In genomic region chrX:7776329-7777082, GRCm38 (mm10) we compare ENCODE assay signal across 8 mouse cellular contexts. TPM values are rescaled to one million over a fixed set of nuclear protein-coding genes. Genes with fewer than 3 reads are reported as not detected.
DNase-seq lines count a peak whose midpoint lies in the region; ATAC-seq lines count a peak whose summit lies in the region.

No protein-coding gene starts in this region.

- no peaks in the 10 kb centered on the region for H3K4me1 ChIP-seq in embryonic facial prominence, embryonic 14.5 days (ENCODE audit: control insufficient read depth, insufficient read depth, low read length)

- H3K27ac ChIP-seq in embryonic facial prominence, embryonic 14.5 days (replicated peaks; ENCODE audit: low read depth, low read length) = no peak overlapping the region

- no peak overlapping the region for H3K4me2 ChIP-seq in embryonic facial prominence, embryonic 14.5 days (ENCODE audit: low read depth, low read length)

- H3K36me3 ChIP-seq in embryonic facial prominence, embryonic 14.5 days (ENCODE audit: control insufficient read depth, insufficient read depth, low read length) = peaks cover 11% of the 10 kb centered on the region; the same call in 1 of the 2 replicates
- H3K36me3 ChIP-seq in splenic B cell, adult 2 months (ENCODE audit: control insufficient read depth, insufficient read depth, low read length, poor library complexity, severe bottlenecking) = 0 out of 2 replicates have a peak, but pooled peaks cover 4% of the 10 kb centered on the region

- intact Hi-C loops in left cerebral cortex, postnatal 25 days (cut with DNase I) = no loop called here

- WGBS in embryonic facial prominence, embryonic 14.5 days = 54% methylated on average over 8 of the region's 8 CpGs

- ATAC-seq in embryonic facial prominence, embryonic 14.5 days (ENCODE audit: low read depth) = 0 out of 2 replicates have a peak, but pooled peaks have one; percentile 68
- ATAC-seq in hematopoietic stem cell, adult 5-6 weeks (replicated peaks in 1 of 2; ENCODE audit: insufficient read depth in 1 of 2, low FRiP score in 2 of 2, low TSS enrichment in 1 of 2, low read depth in 1 of 2, poor library complexity in 2 of 2, severe bottlenecking in 2 of 2) = peak; percentile 56 to 72; a peak in 3 of 4 replicates
- ATAC-seq in megakaryocyte-erythroid progenitor cell, adult 5-6 weeks (replicated peaks; ENCODE audit: low FRiP score, low TSS enrichment, poor library complexity, severe bottlenecking) = peak; percentile 45; the same call in 1 of the 2 replicates

- H3K9me3 ChIP-seq in embryonic facial prominence, embryonic 14.5 days (ENCODE audit: control insufficient read depth, low read length) = no peaks in the 10 kb centered on the region

- H3K4me3 ChIP-seq in embryonic facial prominence, embryonic 14.5 days (ENCODE audit: low read depth, low read length) = no peak overlapping the region

- no peak overlapping the region for H3K9ac ChIP-seq in embryonic facial prominence, embryonic 14.5 days (ENCODE audit: low read depth, low read length)

- peak; percentile 54 for DNase-seq in ovary, postnatal 14 days (ENCODE audit: low spot score)
- DNase-seq in ovary, adult 18-20 months (ENCODE audit: low spot score) = no peak
- peak; percentile 57 for DNase-seq in adrenal gland, adult 2 months
- no peak for DNase-seq in embryonic facial prominence, embryonic 14.5 days (ENCODE audit: low spot score)
- peak; percentile 22 to 54 for DNase-seq in left cerebral cortex, postnatal 25 days (ENCODE audit: low spot score in 2 of 2)
- peak; percentile 55 for DNase-seq in splenic B cell, adult 2 months (ENCODE audit: low read depth, low spot score)

- no peaks in the 10 kb centered on the region for H3K27me3 ChIP-seq in embryonic facial prominence, embryonic 14.5 days (replicated peaks; ENCODE audit: control insufficient read depth, insufficient read depth, low read length)
- no peaks in the 10 kb centered on the region for H3K27me3 ChIP-seq in splenic B cell, adult 2 months (ENCODE audit: control insufficient read depth, insufficient read depth, low read length, poor library complexity, severe bottlenecking)

RNA-seq across cellular contexts. Expression of gene Gripap1, which starts 13.1 kb away (rescaled TPM):
- total RNA-seq in adrenal gland, adult 2 months (2021) = 10 to 100 TPM; 44.7 to 47.8 TPM
- 18.3 and 19.5 TPM in 2 replicates for polyA plus RNA-seq in adrenal gland, adult 2 months (2012; rRNA removed)
- polyA plus RNA-seq in embryonic facial prominence, embryonic 14.5 days (2014; fragmentation: Nextera tagmentation; extraction: Ambion mirVana) = 32.1 and 32.9 TPM in 2 replicates
- 48.4 TPM in 2 replicates for total RNA-seq in hematopoietic stem cell, adult 5-6 weeks (2017)
- 100 to 1,000 TPM in 1 of 2 experiments, 10 to 100 TPM in 1; 99.6 to 105 TPM for total RNA-seq in left cerebral cortex, postnatal 25 days (2021)
- total RNA-seq in megakaryocyte-erythroid progenitor cell, adult 5-6 weeks (2014; fragmentation: Nextera tagmentation) = 64.4 and 98.4 TPM in 2 replicates
- 78.9 and 102 TPM in 2 replicates for total RNA-seq in megakaryocyte-erythroid progenitor cell, adult 5-6 weeks (2017)

RNA-seq across cellular contexts. Expression of gene Tfe3, which starts 14.1 kb away (rescaled TPM):
- total RNA-seq in adrenal gland, adult 2 months (2021) = 10 to 100 TPM; 45.4 to 59.2 TPM
- polyA plus RNA-seq in adrenal gland, adult 2 months (2012; rRNA removed) = 40.7 and 41.3 TPM in 2 replicates
- polyA plus RNA-seq in embryonic facial prominence, embryonic 14.5 days (2014; fragmentation: Nextera tagmentation; extraction: Ambion mirVana) = 19.5 and 21.0 TPM in 2 replicates
- total RNA-seq in hematopoietic stem cell, adult 5-6 weeks (2017) = 9.6 and 12.4 TPM in 2 replicates
- 10 to 100 TPM; 29.9 to 36.0 TPM for total RNA-seq in left cerebral cortex, postnatal 25 days (2021)
- 33.5 and 36.5 TPM in 2 replicates for total RNA-seq in megakaryocyte-erythroid progenitor cell, adult 5-6 weeks (2014; fragmentation: Nextera tagmentation)
- 10.4 and 15.0 TPM in 2 replicates for total RNA-seq in megakaryocyte-erythroid progenitor cell, adult 5-6 weeks (2017)

RNA-seq across cellular contexts. Expression of gene Ccdc120, which starts 25.8 kb away (rescaled TPM):
- 1 to 10 TPM; 2.9 to 3.7 TPM for total RNA-seq in adrenal gland, adult 2 months (2021)
- 11.6 and 12.8 TPM in 2 replicates for polyA plus RNA-seq in adrenal gland, adult 2 months (2012; rRNA removed)
- polyA plus RNA-seq in embryonic facial prominence, embryonic 14.5 days (2014; fragmentation: Nextera tagmentation; extraction: Ambion mirVana) = 11.0 and 14.8 TPM in 2 replicates
- total RNA-seq in hematopoietic stem cell, adult 5-6 weeks (2017) = 1.8 and 2.1 TPM in 2 replicates
- total RNA-seq in left cerebral cortex, postnatal 25 days (2021) = 10 to 100 TPM; 19.5 to 22.1 TPM
- 0.74 and 2.3 TPM in 2 replicates for total RNA-seq in megakaryocyte-erythroid progenitor cell, adult 5-6 weeks (2014; fragmentation: Nextera tagmentation)
- 1.4 and 2.2 TPM in 2 replicates for total RNA-seq in megakaryocyte-erythroid progenitor cell, adult 5-6 weeks (2017)

RNA-seq across cellular contexts. Expression of gene Kcnd1, which starts 45.6 kb away (rescaled TPM):
- total RNA-seq in adrenal gland, adult 2 months (2021) = under 1 TPM; 0.86 to 0.92 TPM
- 1.1 and 1.2 TPM in 2 replicates for polyA plus RNA-seq in adrenal gland, adult 2 months (2012; rRNA removed)
- 3.2 and 3.5 TPM in 2 replicates for polyA plus RNA-seq in embryonic facial prominence, embryonic 14.5 days (2014; fragmentation: Nextera tagmentation; extraction: Ambion mirVana)
- total RNA-seq in hematopoietic stem cell, adult 5-6 weeks (2017) = 0.63 and 2.1 TPM in 2 replicates
- 1 to 10 TPM; 7.0 to 8.9 TPM for total RNA-seq in left cerebral cortex, postnatal 25 days (2021)
- 0.55 and 2.2 TPM in 2 replicates for total RNA-seq in megakaryocyte-erythroid progenitor cell, adult 5-6 weeks (2014; fragmentation: Nextera tagmentation)
- 1.9 and 2.2 TPM in 2 replicates for total RNA-seq in megakaryocyte-erythroid progenitor cell, adult 5-6 weeks (2017)

RNA-seq across cellular contexts. Expression of gene Praf2, which starts 48.3 kb away (rescaled TPM):
- total RNA-seq in adrenal gland, adult 2 months (2021) = 10 to 100 TPM; 12.9 to 17.9 TPM
- polyA plus RNA-seq in adrenal gland, adult 2 months (2012; rRNA removed) = 37.3 and 55.0 TPM in 2 replicates
- polyA plus RNA-seq in embryonic facial prominence, embryonic 14.5 days (2014; fragmentation: Nextera tagmentation; extraction: Ambion mirVana) = 83.5 and 85.5 TPM in 2 replicates
- 7.0 and 7.1 TPM in 2 replicates for total RNA-seq in hematopoietic stem cell, adult 5-6 weeks (2017)
- 100 to 1,000 TPM in 1 of 2 experiments, 10 to 100 TPM in 1; 99.9 to 103 TPM for total RNA-seq in left cerebral cortex, postnatal 25 days (2021)
- total RNA-seq in megakaryocyte-erythroid progenitor cell, adult 5-6 weeks (2014; fragmentation: Nextera tagmentation) = 4.9 and 8.1 TPM in 2 replicates
- total RNA-seq in megakaryocyte-erythroid progenitor cell, adult 5-6 weeks (2017) = 1.4 and 6.6 TPM in 2 replicates

Comparison
In these comparisons a context has a peak if more than half of its experiments do, and no peak if none do; other contexts are left out.
1. DNase-seq: peak in ovary, postnatal 14 days (single experiment), adrenal gland, adult 2 months (single experiment), left cerebral cortex, postnatal 25 days (2 of 2) and splenic B cell, adult 2 months (single experiment); none in ovary, adult 18-20 months (single experiment) and embryonic facial prominence, embryonic 14.5 days (single experiment).
2. Peak in every context shown above with its lines, with median percentiles within 50 percentile points of each other: ATAC-seq.